Mouse (Mus musculus): ENCODE data around the gene Gm20425. TPM values are rescaled to one million over a fixed set of nuclear protein-coding genes. Genes with fewer than 3 reads are reported as not detected.

Gm20425 gene
- total RNA-seq (2014; fragmentation: Nextera tagmentation) (not detected in 2 replicates), total RNA-seq (2017) (not detected in 2 replicates)

DNA sequence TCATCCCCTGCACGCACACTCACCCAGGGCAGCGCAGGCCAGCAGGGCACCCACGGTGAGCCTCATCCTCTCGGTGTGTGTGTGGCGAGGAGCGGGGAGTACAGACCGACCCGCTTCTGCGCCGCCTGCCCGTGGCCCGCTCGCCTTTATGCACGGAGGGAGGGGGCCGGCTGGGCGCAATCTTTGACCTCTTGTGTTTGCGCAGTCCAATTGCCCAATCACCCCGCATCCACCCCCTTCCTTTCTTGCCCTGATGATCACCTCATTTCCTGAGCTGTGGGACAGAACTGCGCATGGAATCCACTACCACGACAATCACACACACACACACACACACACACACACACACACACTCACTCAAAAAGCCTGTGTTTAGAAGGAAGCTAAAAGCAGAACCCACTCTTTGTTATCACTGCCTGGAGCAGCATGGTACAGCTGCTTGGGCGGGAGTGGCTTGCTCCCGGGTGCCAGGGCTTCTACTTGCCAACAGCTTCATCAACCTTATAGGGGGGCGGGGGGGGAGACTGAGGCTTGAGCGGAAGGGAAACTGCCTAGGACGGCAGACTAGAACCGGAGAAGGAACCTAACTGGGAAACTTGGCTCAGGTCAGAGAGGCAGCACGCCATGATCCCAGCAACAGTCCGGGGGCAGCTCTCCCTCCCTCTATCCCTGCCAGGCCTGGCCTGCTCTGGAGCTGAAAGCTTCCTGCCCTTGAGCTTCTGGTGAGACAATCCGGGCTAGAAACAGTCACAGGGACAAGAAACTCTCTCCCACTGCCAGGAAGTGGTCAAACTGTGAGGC is at the start of gene Gm20425, which contains the start of gene Trf:
TSS of gene Gm20425 (minus strand) at position 157 of the 801 bp plus-strand sequence.
TSS of gene Trf (minus strand) at position 294 of the 801 bp plus-strand sequence.
- peak; percentile 40 for ATAC-seq (replicated peaks; ENCODE audit: low FRiP score, low TSS enrichment, poor library complexity, severe bottlenecking)

DNA sequence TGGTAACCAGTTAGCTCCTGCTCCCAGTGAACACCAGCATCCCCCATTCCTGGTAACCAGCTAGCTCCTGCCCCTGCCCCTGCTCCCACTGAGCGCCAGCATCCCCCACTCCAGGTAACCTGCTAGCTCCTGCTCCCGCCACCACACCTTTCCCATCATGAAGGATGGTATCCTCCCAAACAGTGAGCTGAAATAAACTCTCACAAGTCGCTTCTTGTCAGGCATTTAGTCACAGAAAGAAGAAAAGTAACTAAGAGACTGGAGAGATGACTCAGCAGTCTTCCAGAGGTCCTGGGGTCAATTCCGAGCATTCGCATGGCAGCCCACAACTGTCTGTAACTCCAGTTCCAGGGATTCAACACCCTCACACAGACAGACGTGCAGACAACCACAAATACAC is 46.8 kb upstream of the Gm20425 start:
- ATAC-seq (replicated peaks; ENCODE audit: low FRiP score, low TSS enrichment, poor library complexity, severe bottlenecking), result no peak

DNA sequence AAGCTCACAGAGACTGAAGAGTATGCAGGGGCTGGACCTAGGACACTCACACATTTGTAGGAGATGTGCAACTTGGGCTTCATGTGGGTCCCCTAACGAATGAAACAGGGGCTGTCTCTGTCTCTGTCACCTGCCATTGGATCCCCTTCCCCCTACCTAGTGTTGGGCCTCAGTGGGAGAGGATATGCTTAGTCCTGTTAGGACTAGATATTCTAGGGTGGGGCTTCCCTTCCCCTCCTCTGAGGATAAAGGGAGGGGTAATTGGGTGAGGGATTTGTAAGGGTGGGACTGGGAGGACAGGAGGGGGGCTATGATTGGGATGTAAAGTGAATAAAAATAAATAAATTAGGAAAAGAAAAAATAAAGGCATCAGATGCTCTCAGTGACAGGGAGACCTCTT is 45.6 kb upstream of the Gm20425 start:
- no peak for ATAC-seq (replicated peaks; ENCODE audit: low FRiP score, low TSS enrichment, poor library complexity, severe bottlenecking)

DNA sequence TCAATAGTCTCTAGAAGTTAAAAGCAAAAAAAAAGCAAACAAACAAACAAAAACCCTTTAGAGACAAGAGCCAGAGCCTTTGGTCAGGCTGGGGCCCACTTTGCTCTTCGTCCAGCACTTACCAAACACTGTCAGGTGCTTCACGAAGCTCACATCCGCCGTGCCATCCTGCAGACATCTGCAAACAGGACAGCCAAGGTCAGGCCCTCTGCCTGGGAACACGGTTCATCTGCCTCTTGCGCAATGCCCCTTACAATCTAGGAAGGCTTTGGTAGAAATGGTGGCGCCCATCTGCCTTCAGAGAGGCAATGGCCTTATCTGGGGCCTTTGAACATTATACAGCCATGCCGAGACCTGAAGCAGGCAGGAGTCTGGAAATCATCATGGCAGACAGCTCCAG is 44.7 kb upstream of the Gm20425 start:
- ATAC-seq (replicated peaks; ENCODE audit: low FRiP score, low TSS enrichment, poor library complexity, severe bottlenecking), result no peak

DNA sequence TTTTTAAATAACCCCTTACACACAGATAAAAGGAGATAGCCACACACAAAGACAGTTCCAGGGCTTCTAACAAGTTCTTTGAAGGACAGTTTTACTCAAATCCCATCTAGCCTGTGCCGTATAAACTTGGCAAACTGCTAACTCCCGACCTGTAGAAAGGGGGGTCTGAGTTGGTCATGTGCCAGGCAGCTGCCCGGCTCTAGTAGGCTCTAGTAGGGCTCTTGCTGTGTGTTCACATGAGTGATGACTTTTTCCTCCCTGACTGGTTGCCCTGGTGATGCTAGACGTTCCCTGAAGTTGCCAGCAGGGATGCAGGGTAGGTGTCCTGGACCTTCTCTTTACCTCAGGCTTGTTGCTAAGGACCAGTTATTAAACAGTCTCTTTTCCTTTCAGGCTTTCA is 41.0 kb upstream of the Gm20425 start:
- no peak for ATAC-seq (replicated peaks; ENCODE audit: low FRiP score, low TSS enrichment, poor library complexity, severe bottlenecking)

DNA sequence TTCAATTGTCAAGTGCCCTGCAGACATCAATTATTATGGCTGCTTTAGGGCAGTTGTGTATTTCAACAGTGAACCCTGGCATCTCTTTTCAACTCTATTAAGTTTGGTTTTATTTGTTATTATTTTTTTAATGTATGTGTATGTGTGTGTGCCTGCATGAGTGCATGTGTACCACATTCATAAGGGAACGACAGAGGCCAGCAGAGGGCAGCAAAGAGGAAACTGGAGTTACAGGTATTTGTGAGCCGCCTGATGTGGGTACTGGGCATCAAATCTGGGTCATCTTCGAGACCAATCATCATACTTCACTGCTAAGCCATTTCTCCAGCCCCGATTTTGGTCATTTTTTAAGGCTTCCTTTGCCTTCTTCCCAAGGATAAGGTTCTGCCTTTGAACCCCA is 35.7 kb upstream of the Gm20425 start:
- ATAC-seq (replicated peaks; ENCODE audit: low FRiP score, low TSS enrichment, poor library complexity, severe bottlenecking), result no peak

DNA sequence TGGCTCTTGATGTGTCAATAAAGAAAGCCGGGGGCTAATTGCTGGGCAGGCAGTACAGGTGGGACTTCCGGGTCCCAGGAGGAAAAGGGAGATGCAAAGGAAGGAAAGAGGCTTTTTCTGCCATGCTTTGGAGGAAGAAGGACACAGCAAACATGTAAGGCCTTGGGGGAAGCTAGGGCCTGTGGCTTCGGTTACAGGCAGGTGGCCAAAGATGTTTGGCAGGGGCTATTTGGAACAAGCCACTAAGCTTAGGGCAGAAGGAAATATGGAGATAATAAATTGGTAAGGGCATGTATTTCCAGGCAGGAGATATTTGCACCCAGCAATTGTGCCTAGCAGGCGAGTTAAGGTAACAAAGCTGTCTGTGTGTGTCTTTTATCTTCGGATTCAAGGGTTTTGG is 22.8 kb upstream of the Gm20425 start:
- no peak for ATAC-seq (replicated peaks; ENCODE audit: low FRiP score, low TSS enrichment, poor library complexity, severe bottlenecking)

DNA sequence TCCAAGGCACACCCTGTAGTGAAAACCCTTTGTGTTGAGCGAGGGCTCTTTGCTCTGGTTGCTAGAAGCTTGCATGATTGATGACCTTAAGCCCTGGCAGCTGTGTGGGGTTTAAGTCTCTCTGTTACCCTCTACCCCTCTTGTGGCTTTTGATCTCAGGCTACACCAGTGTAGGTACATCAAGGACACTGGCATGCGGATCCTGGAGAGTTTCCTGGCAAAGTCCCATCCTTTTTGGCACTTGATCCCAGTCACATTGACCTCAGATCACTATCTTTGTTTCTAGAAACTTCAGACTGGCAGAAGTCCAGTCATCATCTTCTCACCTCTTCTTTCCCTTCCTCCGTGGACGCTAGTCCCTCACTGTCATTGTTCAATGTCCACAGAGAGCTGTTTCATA is 18.5 kb upstream of the Gm20425 start:
- ATAC-seq (replicated peaks; ENCODE audit: low FRiP score, low TSS enrichment, poor library complexity, severe bottlenecking), result no peak

DNA sequence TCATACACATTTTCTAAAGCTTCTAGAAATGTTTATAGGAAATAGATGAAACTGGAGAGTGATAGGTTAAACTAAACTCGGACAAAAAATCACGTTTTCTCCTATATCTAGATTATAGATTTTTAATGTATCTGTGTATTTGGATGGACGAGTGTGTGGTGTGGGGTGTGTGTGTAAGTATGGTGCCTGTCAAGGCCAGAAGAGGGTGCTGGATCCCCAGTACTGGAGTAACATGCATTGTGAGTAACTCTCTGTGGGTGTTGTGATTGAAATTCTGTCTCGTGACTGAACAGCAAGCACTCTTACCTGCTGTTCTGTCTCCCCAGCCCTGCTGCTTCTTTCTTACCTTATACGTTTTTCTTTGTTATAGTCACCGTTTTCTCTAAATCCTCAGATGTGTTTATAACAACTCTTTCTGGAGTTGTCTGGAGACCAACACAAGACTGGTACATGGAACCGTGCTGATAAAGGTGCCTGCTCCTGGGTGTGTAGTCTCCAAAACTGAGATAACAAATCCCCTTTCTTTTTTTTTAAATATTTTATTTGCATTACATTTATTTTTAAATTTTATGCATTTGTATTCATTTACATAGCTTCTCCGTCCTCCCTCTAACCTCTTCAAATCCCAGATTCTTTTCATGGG is 16.5 kb upstream of the Gm20425 start:
- peak; percentile 90 for ATAC-seq (replicated peaks; ENCODE audit: low FRiP score, low TSS enrichment, poor library complexity, severe bottlenecking)

DNA sequence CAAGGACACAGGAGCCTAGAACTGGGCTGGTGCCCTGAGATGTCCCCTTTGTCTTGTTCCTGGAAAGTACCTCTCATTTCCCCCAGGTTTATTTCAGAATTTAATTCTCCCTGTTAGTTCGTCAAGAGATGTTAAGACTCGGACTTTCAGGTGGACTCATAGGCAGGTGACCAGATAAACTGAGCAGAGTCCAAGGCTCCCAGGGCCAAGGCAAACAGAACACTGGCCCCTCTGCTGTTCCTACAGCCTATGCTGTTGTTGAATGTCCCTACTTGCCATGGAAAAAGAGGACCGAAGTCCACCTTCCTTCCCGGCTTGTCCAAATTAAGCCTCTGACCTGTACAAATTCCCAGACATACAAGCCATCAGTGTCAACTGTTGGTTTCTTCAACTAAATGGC is 13.5 kb upstream of the Gm20425 start:
- ATAC-seq (replicated peaks; ENCODE audit: low FRiP score, low TSS enrichment, poor library complexity, severe bottlenecking), result no peak

DNA sequence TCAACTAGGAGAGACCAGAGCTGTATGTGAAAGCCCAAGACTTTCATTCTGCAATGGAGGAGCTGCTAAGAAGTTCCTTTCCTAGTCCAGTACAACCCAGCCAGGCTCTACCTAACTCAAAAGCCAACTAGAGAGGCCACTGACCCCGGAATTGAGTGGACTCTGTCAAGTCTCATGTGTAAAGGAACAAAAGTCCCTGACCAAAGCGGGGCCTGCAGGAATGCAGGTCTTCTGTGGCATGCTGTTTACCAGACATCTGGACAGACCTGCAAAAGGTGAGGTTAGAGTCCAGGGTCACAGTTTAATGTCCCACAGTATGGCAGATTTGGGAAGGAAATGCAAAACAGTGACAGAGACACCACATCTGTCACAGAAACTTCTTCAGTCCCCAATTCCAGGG is 11.1 kb upstream of the Gm20425 start:
- ATAC-seq (replicated peaks; ENCODE audit: low FRiP score, low TSS enrichment, poor library complexity, severe bottlenecking), result no peak

DNA sequence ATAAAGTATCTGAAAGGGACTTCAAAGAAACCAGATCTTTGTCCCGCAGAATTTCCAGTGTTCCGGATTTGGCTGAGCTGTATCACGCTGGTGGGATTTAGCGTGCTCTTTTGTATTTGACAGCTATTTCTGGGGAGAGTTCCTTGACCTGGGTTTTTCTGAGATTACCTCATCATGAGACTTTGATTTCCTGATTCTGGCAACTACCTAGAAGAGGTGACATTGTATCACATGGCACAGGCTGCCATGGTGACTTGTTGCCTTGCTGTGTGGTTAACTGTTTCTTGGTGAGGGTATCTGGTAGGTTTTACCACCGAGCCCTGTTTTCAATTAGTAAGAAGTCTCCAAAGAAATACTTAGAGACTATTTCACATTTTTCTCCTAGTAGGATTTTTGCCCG is 9.4 kb upstream of the Gm20425 start:
- ATAC-seq (replicated peaks; ENCODE audit: low FRiP score, low TSS enrichment, poor library complexity, severe bottlenecking), result no peak

DNA sequence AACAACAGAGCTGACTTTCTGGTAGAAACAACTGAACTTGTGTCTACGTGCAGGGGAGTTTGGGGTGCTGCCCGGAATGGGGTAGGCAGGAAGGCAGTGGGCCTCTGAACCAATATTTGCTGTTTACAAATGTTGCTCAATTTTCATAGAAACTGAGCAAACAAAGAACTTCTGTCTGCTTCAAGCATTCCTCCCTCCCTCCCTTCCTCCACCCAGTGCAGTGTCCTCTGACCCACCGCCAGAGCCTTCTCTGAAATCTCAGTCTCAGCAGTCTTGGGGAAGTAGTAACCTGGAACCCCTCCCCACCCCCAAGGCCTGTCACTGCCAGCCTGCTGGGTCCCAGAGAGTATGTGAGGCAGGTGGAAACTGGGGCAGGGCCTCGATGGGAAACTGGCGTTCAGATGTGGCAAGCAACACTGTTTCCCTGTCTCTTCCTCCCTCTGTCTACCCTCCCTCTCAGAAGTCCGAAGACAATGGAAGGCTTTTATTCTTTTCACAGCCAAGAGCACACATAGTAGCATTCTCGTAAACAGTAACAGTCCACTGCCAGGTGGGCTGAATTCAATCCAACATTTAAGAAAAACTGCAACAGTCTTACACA is 4.6 kb upstream of the Gm20425 start:
- ATAC-seq (replicated peaks; ENCODE audit: low FRiP score, low TSS enrichment, poor library complexity, severe bottlenecking), result no peak

DNA sequence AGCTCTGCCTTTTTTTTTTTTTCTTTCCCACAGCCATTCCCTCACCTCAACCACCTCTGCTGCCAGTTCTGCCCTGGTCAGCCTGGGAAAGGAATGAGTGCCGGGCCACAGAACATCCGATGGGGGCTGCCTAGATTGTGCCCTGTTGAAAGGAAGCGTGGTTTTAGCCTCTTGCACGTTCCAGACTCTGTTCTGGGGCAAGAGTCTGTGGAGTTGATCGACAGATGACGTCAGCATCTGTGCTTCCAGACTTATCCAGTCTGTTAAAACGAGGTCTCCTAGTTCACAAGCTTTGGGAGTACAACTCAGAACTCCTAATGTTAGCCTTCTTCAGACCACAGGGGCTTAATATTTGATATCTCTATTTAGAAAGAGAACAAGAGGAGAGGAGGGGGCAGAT is 4.0 kb upstream of the Gm20425 start:
- no peak for ATAC-seq (replicated peaks; ENCODE audit: low FRiP score, low TSS enrichment, poor library complexity, severe bottlenecking)

DNA sequence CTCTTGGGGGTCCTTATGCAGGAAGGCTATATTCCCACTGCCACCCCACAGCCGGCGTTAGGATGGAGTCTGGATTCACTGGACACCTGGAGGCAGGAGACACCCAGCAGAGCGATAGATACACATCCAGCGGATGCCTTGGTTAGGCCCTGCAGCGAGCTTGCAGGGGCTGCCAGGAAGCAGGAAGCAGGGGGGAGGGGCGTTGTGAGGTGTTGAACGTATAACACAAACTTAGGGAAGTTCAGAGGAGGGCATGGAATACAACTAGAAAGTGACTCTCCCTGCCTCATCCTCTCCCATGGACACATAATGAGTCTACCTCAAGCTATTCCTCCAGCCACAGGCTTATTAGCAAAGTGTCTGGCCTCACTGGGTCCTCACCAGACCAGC is 2.9 kb upstream of the Gm20425 start:
- no peak for ATAC-seq (replicated peaks; ENCODE audit: low FRiP score, low TSS enrichment, poor library complexity, severe bottlenecking)

DNA sequence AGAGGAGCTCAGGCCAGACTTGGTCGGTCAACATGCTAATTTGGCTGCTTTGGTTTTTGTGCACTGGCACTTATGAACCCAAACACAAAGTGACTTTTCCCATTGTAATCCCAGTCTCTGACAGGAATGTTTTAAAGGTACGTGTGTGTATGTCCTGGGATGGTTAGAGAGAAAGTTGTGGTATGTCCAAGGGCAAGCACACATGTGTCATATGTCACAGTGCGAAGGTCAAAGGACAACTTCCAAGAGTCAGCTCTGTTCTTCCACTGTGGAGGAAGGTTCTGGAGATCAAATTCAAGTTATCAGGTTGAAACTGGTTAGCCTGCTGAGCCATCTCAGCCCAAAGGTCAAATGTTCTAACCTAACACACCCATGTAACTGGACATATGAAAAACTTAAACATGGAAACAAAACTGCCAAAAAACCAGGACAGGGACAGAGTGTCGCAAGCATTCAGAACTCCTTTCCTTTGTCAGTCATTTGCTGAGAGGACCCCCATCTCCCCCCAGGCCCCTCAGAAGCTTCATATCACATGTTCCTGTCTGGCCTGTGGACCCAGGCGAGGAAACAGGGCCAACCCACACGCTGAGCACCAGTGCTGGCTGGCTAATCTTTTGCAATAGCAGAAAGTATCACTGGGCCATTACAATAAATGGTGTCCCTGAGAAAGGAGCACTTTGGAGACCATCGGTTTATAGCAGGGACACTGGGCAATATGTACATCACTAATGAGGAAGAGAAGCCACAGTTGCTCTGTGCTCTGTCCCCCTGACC is 2.3 kb upstream of the Gm20425 start:
- ATAC-seq (replicated peaks; ENCODE audit: low FRiP score, low TSS enrichment, poor library complexity, severe bottlenecking), result no peak

DNA sequence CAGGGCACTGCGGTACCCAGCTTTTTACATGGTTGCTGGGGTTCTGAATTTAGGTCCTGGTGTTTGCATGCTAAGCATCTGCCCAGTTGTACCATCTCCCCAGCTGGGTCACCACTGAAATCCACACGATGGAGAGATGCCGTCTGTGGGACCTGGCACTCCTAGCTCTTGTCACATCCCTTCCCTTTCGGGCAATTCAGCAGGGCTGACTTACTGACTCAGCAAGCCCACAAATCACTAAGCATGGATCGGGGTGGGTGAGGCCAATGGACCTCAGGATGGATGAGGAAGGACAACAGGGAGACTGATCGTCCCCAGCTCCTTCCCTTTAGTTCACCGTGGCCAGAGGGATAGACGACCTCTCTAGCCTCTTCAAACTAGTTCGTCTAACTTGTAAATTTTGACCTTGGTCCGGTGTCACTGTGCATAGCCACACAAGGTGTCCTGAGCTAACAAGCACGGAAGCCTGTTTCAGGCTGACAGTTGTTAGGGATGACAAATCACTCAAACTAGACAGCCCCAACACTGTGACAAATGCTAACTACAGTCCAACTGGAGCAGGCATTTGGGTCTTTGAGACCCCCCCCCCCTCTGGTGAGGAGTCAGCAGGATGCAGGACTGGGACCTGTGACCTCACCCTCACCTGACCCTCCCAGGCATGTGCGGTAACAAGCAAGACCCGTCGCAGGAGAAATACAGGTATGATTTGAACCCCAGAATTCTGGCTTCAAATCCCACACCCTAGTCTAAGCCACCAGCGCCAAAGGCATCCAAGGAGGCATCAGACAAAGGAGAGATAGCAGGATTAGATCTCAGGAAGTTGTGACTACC is 855 bp downstream of the Gm20425 start:
- ATAC-seq (replicated peaks; ENCODE audit: low FRiP score, low TSS enrichment, poor library complexity, severe bottlenecking), result no peak

DNA sequence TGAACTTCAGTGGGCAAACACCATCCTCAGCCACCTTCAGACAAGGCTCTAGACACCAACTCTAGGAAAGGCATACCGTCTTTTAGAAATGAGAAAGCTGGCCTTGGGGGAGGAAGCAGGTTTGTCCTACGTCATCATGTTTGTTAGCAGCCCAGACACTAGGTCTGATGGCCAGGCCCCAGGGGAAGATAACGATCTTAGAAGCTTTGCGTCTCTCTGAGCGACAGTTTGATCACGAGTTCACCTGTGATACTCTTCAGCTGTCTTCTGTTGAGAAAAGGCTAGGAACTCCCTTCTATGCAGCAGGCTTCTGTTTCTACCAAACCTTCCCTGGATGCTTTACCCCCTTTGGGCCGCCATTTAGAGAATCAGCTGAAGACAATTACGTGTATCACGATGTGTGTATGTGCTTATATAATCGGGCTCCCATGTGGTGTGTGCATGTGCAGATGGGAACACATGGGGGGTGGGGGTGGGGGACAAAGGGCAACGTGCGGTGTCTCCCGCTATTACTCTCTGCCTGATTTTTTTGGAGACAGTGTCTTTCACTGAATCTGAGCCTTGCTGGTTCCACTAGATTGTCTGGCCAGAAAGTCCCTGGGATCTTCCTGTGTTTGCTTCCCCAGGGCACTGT is 1.6 kb downstream of the Gm20425 start:
- no peak for ATAC-seq (replicated peaks; ENCODE audit: low FRiP score, low TSS enrichment, poor library complexity, severe bottlenecking)

DNA sequence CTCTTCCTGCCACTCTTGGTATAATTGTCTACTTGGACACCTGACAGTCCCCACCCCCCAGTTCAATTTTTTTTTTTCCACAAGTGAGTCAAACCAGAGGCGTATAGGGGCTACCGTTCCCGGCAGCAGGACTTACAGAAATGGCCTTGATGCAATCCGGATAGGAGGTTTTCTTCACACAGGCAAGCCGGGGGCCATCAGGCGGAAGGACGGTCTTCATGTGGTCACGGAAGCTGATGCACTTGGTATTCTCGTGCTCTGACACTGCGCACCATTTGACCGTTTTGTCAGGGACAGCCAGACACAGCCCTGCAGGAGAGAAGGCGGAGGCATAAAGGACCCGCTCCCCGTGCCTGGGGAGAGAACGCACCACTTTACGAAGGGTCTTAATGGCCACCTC is 2.3 kb downstream of the Gm20425 start:
- ATAC-seq (replicated peaks; ENCODE audit: low FRiP score, low TSS enrichment, poor library complexity, severe bottlenecking), result no peak
